Mouse (Mus musculus): ENCODE measurements around the gene Epas1. TPM values are rescaled to one million over a fixed set of nuclear protein-coding genes. Genes with fewer than 3 reads are reported as not detected.

The Epas1 gene
- polyA plus RNA-seq, 2 experiments, result 3.0 to 3.4 TPM

DNA sequence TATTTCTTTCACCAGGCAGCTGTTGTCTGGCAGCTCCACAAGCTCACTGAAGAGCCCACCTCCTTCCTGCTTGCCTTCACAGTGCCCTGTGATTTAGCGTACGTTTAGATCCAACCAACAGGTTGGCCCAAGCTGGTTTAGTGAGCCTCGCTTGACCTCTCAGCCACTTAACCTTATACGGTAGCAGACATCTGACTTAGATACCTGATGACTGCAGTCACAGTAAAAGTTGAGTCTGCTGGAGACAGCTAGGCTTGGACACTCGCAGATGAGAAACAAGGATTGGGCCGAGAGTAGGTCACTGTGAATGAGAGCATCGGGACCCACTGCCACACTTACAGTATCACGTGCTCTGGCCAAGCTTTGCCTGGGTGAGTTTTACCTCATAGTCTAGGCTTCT is 38.4 kb downstream of the Epas1 start:
- H3K27ac ChIP-seq, result no peak overlapping the region
- TF ChIP-seq EP300 (IDR thresholded peaks at IDR 0.05; ENCODE audit: low read depth) (no peak), CTCF (IDR thresholded peaks at IDR 0.05; ENCODE audit: low read depth) (no peak)
- H3K4me1 ChIP-seq (replicated peaks; ENCODE audit: control insufficient read depth in 2 of 2, insufficient read depth in 2 of 2, low read length in 1 of 2), result no peaks in the 10 kb centered on the region; a peak in 1 of 4 replicates
- 69% methylated on average over 8 of the region's 8 CpGs for whole genome bisulfite sequencing (ENCODE audit: insufficient replicate concordance)
- no peaks in the 10 kb centered on the region for H3K9me3 ChIP-seq (ENCODE audit: control insufficient read depth, low read length)
- DNase-seq (ENCODE audit: low read depth in 3 of 3, low spot score in 3 of 3), result no peak
- H3K9ac ChIP-seq (replicated peaks), result no peak overlapping the region
- no peak overlapping the region for H3K4me2 ChIP-seq (ENCODE audit: low read depth)
- no peaks in the 10 kb centered on the region for H3K36me3 ChIP-seq (replicated peaks; ENCODE audit: control insufficient read depth, insufficient read depth, low read depth)
- H3K27me3 ChIP-seq (ENCODE audit: control insufficient read depth, insufficient read depth, low read length), result no peaks in the 10 kb centered on the region
- H3K4me3 ChIP-seq (ENCODE audit: insufficient read depth in 1 of 2, low read depth in 2 of 2, low read length in 2 of 2), result no peak overlapping the region
- ATAC-seq (ENCODE audit: insufficient read depth), result no peak

DNA sequence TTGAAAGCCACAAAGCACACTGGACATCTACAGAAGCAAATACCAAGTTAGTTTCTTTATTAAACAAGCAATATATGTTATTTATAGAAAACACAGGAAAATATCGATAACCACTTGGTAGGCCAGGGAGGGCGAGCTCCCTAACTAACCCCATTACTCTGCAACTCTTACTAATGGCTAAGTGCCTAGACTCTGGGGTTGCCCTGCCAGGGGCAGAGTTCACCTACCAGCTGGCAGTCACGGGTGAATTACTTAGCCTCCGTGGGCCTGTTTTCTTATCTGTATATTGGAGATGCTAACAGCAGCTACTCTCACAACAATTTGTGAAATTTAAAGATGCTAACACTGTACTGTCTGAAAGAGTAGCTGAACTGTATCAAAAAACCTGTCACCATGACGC is 42.3 kb downstream of the Epas1 start:
- ATAC-seq (ENCODE audit: insufficient read depth), result no peak
- 53% methylated on average over 5 of the region's 5 CpGs for WGBS (ENCODE audit: insufficient replicate concordance)
- TF ChIP-seq EP300 (IDR thresholded peaks at IDR 0.05; ENCODE audit: low read depth) (no peak), CTCF (IDR thresholded peaks at IDR 0.05; ENCODE audit: low read depth) (no peak)
- Histone ChIP-seq H3K27me3 (ENCODE audit: control insufficient read depth, insufficient read depth, low read length) (no peaks in the 10 kb centered on the region), H3K9ac (replicated peaks) (no peak overlapping the region), H3K36me3 (replicated peaks; ENCODE audit: control insufficient read depth, insufficient read depth, low read depth) (no peaks in the 10 kb centered on the region), H3K27ac (no peak overlapping the region), H3K4me1 (replicated peaks; ENCODE audit: control insufficient read depth in 2 of 2, insufficient read depth in 2 of 2, low read length in 1 of 2) (peaks cover 0 to 6% of the 10 kb centered on the region in 2 experiments; a peak in 2 of 4 replicates), H3K4me3 (ENCODE audit: insufficient read depth in 1 of 2, low read depth in 2 of 2, low read length in 2 of 2) (no peak overlapping the region), H3K9me3 (ENCODE audit: control insufficient read depth, low read length) (no peaks in the 10 kb centered on the region), H3K4me2 (ENCODE audit: low read depth) (no peak overlapping the region)
- no peak for DNase-seq (ENCODE audit: low read depth in 3 of 3, low spot score in 3 of 3)

DNA sequence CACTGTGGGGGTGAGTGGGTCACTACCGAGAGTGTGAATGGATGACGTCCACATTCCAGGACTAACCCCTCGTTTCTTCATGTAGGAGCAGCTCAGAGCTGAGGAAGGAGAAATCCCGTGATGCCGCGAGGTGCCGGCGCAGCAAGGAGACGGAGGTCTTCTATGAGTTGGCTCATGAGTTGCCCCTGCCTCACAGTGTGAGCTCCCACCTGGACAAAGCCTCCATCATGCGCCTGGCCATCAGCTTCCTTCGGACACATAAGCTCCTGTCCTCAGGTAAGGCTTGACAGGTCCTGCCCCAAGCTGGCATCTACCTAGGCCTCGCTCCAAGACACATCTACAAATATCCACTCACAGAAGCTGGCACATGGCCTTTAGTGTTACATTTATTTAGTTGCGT is 43.5 kb downstream of the Epas1 start:
- 73% methylated on average over 13 of the region's 13 CpGs for WGBS (ENCODE audit: insufficient replicate concordance)
- Histone ChIP-seq H3K27ac (no peak overlapping the region), H3K9ac (replicated peaks) (no peak overlapping the region), H3K27me3 (ENCODE audit: control insufficient read depth, insufficient read depth, low read length) (no peaks in the 10 kb centered on the region), H3K36me3 (replicated peaks; ENCODE audit: control insufficient read depth, insufficient read depth, low read depth) (no peaks in the 10 kb centered on the region), H3K4me3 (ENCODE audit: insufficient read depth in 1 of 2, low read depth in 2 of 2, low read length in 2 of 2) (no peak overlapping the region), H3K4me2 (ENCODE audit: low read depth) (no peak overlapping the region), H3K4me1 (replicated peaks; ENCODE audit: control insufficient read depth in 2 of 2, insufficient read depth in 2 of 2, low read length in 1 of 2) (peaks cover 0 to 6% of the 10 kb centered on the region in 2 experiments; a peak in 2 of 4 replicates), H3K9me3 (ENCODE audit: control insufficient read depth, low read length) (no peaks in the 10 kb centered on the region)
- ATAC-seq (ENCODE audit: insufficient read depth) (no peak), DNase-seq (ENCODE audit: low read depth in 3 of 3, low spot score in 3 of 3) (no peak)
- TF ChIP-seq EP300 (IDR thresholded peaks at IDR 0.05; ENCODE audit: low read depth) (no peak), CTCF (IDR thresholded peaks at IDR 0.05; ENCODE audit: low read depth) (no peak)

DNA sequence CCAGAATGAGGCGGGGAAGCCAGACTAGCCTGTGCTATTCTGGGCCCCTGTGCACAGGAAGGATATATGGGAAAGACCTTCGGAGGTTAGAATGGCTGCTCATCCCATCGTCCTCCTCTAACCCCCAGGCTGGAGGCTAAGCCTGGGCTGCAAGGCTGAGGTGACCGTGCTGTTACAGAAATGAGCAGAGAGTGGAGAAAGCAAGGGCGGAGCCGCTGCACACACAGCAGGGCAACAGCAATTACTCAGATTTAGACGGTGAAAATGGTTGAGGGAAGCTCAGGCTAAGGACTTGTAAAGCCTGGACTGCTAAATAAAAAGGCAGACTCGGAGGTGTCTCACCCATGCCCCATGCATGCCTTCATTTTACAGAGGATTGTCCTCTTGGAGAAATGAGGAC is 45.0 kb downstream of the Epas1 start:
- Histone ChIP-seq H3K27ac (no peak overlapping the region), H3K27me3 (ENCODE audit: control insufficient read depth, insufficient read depth, low read length) (no peaks in the 10 kb centered on the region), H3K9ac (replicated peaks) (no peak overlapping the region), H3K9me3 (ENCODE audit: control insufficient read depth, low read length) (no peaks in the 10 kb centered on the region), H3K4me3 (ENCODE audit: insufficient read depth in 1 of 2, low read depth in 2 of 2, low read length in 2 of 2) (no peak overlapping the region), H3K4me1 (replicated peaks; ENCODE audit: control insufficient read depth in 2 of 2, insufficient read depth in 2 of 2, low read length in 1 of 2) (peaks cover 0 to 6% of the 10 kb centered on the region in 2 experiments; a peak in 2 of 4 replicates), H3K4me2 (ENCODE audit: low read depth) (no peak overlapping the region), H3K36me3 (replicated peaks; ENCODE audit: control insufficient read depth, insufficient read depth, low read depth) (no peaks in the 10 kb centered on the region)
- ATAC-seq (ENCODE audit: insufficient read depth) (no peak), DNase-seq (ENCODE audit: low read depth in 3 of 3, low spot score in 3 of 3) (no peak)
- TF ChIP-seq CTCF (IDR thresholded peaks at IDR 0.05; ENCODE audit: low read depth) (no peak), EP300 (IDR thresholded peaks at IDR 0.05; ENCODE audit: low read depth) (no peak)
- 25% methylated on average over 8 of the region's 8 CpGs for WGBS (ENCODE audit: insufficient replicate concordance)

DNA sequence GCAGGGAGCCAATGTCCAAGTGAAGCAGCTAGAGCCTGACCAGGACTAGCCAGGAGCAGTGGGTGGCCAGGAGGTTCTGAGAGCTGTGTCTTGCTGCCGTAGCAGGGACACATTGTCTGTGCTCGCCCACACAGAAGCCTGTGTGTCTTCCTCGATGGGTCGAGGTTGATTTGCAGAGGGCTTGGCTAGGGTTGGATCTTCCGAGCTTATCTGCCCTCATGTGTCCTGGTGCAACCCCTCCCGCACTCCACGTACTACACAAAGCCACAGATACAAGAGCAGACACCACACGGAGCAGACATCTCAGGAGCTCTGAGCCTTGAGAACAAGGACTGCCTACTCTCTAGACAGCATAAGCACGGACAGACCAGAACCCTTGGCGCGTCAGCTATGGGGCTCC is 45.5 kb downstream of the Epas1 start:
- H3K4me1 ChIP-seq (replicated peaks; ENCODE audit: control insufficient read depth in 2 of 2, insufficient read depth in 2 of 2, low read length in 1 of 2), result peaks cover 0 to 6% of the 10 kb centered on the region in 2 experiments; a peak in 2 of 4 replicates
- H3K4me3 ChIP-seq (ENCODE audit: insufficient read depth in 1 of 2, low read depth in 2 of 2, low read length in 2 of 2), result no peak overlapping the region
- no peaks in the 10 kb centered on the region for H3K9me3 ChIP-seq (ENCODE audit: control insufficient read depth, low read length)
- ATAC-seq (ENCODE audit: insufficient read depth) (no peak), DNase-seq (ENCODE audit: low read depth in 3 of 3, low spot score in 3 of 3) (no peak)
- no peak overlapping the region for H3K4me2 ChIP-seq (ENCODE audit: low read depth)
- no peak overlapping the region for H3K27ac ChIP-seq
- no peaks in the 10 kb centered on the region for H3K27me3 ChIP-seq (ENCODE audit: control insufficient read depth, insufficient read depth, low read length)
- H3K36me3 ChIP-seq (replicated peaks; ENCODE audit: control insufficient read depth, insufficient read depth, low read depth), result no peaks in the 10 kb centered on the region
- H3K9ac ChIP-seq (replicated peaks), result no peak overlapping the region
- no peak for TF ChIP-seq EP300 (IDR thresholded peaks at IDR 0.05; ENCODE audit: low read depth)
- no peak for TF ChIP-seq CTCF (IDR thresholded peaks at IDR 0.05; ENCODE audit: low read depth)
- 28% methylated on average over 11 of the region's 11 CpGs for WGBS (ENCODE audit: insufficient replicate concordance)

Data from liver, embryonic 14.5 days (tissue).